Mouse (Mus musculus): Measurements from ENCODE around the gene Crtac1. TPM values are rescaled to one million over a fixed set of nuclear protein-coding genes. Genes with fewer than 3 reads are reported as not detected.

Crtac1 gene
- polyA plus RNA-seq (2015; fragmentation: Nextera tagmentation; extraction: Ambion mirVana) = 0.07 and 0.23 TPM in 2 replicates

GRCm38 (mm10) chr19:42431485-42432190 is at the start of gene Crtac1:
TSS of gene Crtac1 (minus strand) at chr19:42431783.

GRCm38 (mm10) chr19:42247519-42247918 is 184.1 kb downstream of the Crtac1 start, which contains the start of gene Golga7b:
TSS of gene Golga7b (plus strand) at chr19:42247574.

Small RNAs within 50 kb of the gene (microRNA-seq; reads per million reads assigned to microRNA genes)
- gene Gm26339 (not detected), gene Mir3085 (not detected)

Other genes starting within 250 kb of the Crtac1 start
- gene Sfrp5, start 229.5 kb downstream of the Crtac1 start, polyA plus RNA-seq (2015; fragmentation: Nextera tagmentation; extraction: Ambion mirVana) = 0.22 and 0.28 TPM in 2 replicates
- gene Golga7b, start 184.2 kb downstream of the Crtac1 start, polyA plus RNA-seq (2015; fragmentation: Nextera tagmentation; extraction: Ambion mirVana) = 0.04 TPM in 1 of 2 replicates, not detected in the other
- gene R3hcc1l, start 87.0 kb upstream of the Crtac1 start, polyA plus RNA-seq (2015; fragmentation: Nextera tagmentation; extraction: Ambion mirVana) = 11.5 and 14.1 TPM in 2 replicates
- 4.3 and 6.3 TPM in 2 replicates for gene Loxl4, start 181.0 kb upstream of the Crtac1 start, polyA plus RNA-seq (2015; fragmentation: Nextera tagmentation; extraction: Ambion mirVana)

All from urinary bladder, postnatal 0 days (tissue).